Mouse (Mus musculus): Measurements from ENCODE around the gene Ap3m1. TPM values are rescaled to one million over a fixed set of nuclear protein-coding genes. Genes with fewer than 3 reads are reported as not detected.

Gene Ap3m1
- total and polyA plus RNA-seq, 3 experiments, result 26.6 to 69.4 (median 51.6) TPM

- Histone ChIP-seq H3K36me3 (ENCODE audit: control insufficient read depth, insufficient read depth, low read length) (peaks cover 8% of the 10 kb centered on the region), H3K4me1 (ENCODE audit: control insufficient read depth, insufficient read depth, low read length) (peaks cover 2% of the 10 kb centered on the region), H3K9ac (ENCODE audit: low read depth, low read length) (no peak overlapping the region), H3K27ac (no peak overlapping the region), H3K27me3 (ENCODE audit: control insufficient read depth, insufficient read depth, low read length) (no peaks in the 10 kb centered on the region), H3K79me2 (replicated peaks; ENCODE audit: control insufficient read depth, insufficient read depth, low read length) (peaks cover 1% of the 10 kb centered on the region; the same call in 1 of the 2 replicates), H3K4me3 (no peak overlapping the region)
- intact Hi-C loops (cut with DNase I), result no loop called here
- DNase-seq, result no peak
- WGBS, result 92% methylated on average over 2 of the region's 2 CpGs
- TF ChIP-seq POLR2A (IDR thresholded peaks at IDR 0.05; ENCODE audit: insufficient read depth, low read depth, low read length) (no peak), CTCF (IDR thresholded peaks at IDR 0.05) (no peak), EP300 (IDR thresholded peaks at IDR 0.05; ENCODE audit: insufficient read depth, low read depth, low read length) (no peak)
Measured at GRCm38 (mm10) chr14:20995497-20995896, 56.8 kb downstream of the Ap3m1 start.

GRCm38 (mm10) chr14:20994475-20994874, 57.8 kb downstream of the Ap3m1 start:
- Histone ChIP-seq H3K36me3 (ENCODE audit: control insufficient read depth, insufficient read depth, low read length) (peaks cover 8% of the 10 kb centered on the region), H3K27ac (no peak overlapping the region), H3K4me1 (ENCODE audit: control insufficient read depth, insufficient read depth, low read length) (peaks cover 2% of the 10 kb centered on the region), H3K4me3 (no peak overlapping the region), H3K27me3 (ENCODE audit: control insufficient read depth, insufficient read depth, low read length) (no peaks in the 10 kb centered on the region), H3K9ac (ENCODE audit: low read depth, low read length) (no peak overlapping the region), H3K79me2 (replicated peaks; ENCODE audit: control insufficient read depth, insufficient read depth, low read length) (peaks cover 1% of the 10 kb centered on the region; the same call in 1 of the 2 replicates)
- WGBS, result 30% methylated on average over 3 of the region's 3 CpGs
- intact Hi-C loops (cut with DNase I), result no loop called here
- TF ChIP-seq POLR2A (IDR thresholded peaks at IDR 0.05; ENCODE audit: insufficient read depth, low read depth, low read length), result no peak
- peak; percentile 14; the same call in 1 of the 2 replicates for TF ChIP-seq CTCF (IDR thresholded peaks at IDR 0.05)
- TF ChIP-seq EP300 (IDR thresholded peaks at IDR 0.05; ENCODE audit: insufficient read depth, low read depth, low read length), result no peak
- DNase-seq, result no peak

GRCm38 (mm10) chr14:20993067-20993691, 59.1 kb downstream of the Ap3m1 start:
- intact Hi-C loops (cut with DNase I), result loop anchor here (2.0 kb wide), 3 partner anchors 62 to 188 kb away; no protein-coding TSS in a partner anchor
- no peak overlapping the region for H3K4me3 ChIP-seq
- no peaks in the 10 kb centered on the region for H3K27me3 ChIP-seq (ENCODE audit: control insufficient read depth, insufficient read depth, low read length)
- no peak overlapping the region for H3K27ac ChIP-seq
- 48% methylated on average over 3 of the region's 3 CpGs for WGBS
- peaks cover 1% of the 10 kb centered on the region; the same call in 1 of the 2 replicates for H3K79me2 ChIP-seq (replicated peaks; ENCODE audit: control insufficient read depth, insufficient read depth, low read length)
- peak; percentile 34 to 44 for DNase-seq
- peaks cover 2% of the 10 kb centered on the region for H3K4me1 ChIP-seq (ENCODE audit: control insufficient read depth, insufficient read depth, low read length)
- no peak overlapping the region for H3K9ac ChIP-seq (ENCODE audit: low read depth, low read length)
- H3K36me3 ChIP-seq (ENCODE audit: control insufficient read depth, insufficient read depth, low read length), result peaks cover 8% of the 10 kb centered on the region
- TF ChIP-seq CTCF (IDR thresholded peaks at IDR 0.05) (peak; percentile 93), EP300 (IDR thresholded peaks at IDR 0.05; ENCODE audit: insufficient read depth, low read depth, low read length) (no peak)

GRCm38 (mm10) chr14:20991492-20991891, 60.8 kb downstream of the Ap3m1 start:
- intact Hi-C loops (cut with DNase I), result no loop called here
- peaks cover 6% of the 10 kb centered on the region for H3K36me3 ChIP-seq (ENCODE audit: control insufficient read depth, insufficient read depth, low read length)
- TF ChIP-seq POLR2A (IDR thresholded peaks at IDR 0.05; ENCODE audit: insufficient read depth, low read depth, low read length) (no peak), EP300 (IDR thresholded peaks at IDR 0.05; ENCODE audit: insufficient read depth, low read depth, low read length) (no peak), CTCF (IDR thresholded peaks at IDR 0.05) (no peak)

DNA sequence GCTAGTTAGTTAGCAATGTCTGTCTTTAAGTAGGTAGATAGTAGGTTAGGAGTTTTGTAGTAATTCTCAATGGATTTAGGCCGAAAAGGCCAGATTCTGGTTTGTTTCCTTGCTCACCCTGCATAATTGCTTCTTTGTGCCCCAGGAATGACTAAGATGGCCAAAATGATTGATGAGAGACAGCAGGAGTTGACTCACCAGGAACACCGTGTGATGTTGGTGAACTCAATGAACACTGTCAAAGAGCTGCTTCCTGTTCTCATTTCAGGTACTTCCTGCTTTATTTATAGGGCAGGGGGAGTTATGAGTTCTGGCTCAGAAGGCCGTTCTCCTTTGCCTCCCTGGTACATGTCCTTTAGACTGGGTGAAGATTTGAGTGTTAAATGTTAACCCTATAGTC, 66.8 kb downstream of the Ap3m1 start:
- peaks cover 1% of the 10 kb centered on the region for H3K79me2 ChIP-seq (replicated peaks; ENCODE audit: control insufficient read depth, insufficient read depth, low read length)
- intact Hi-C loops (cut with DNase I), result no loop called here
- WGBS, result 33% methylated on average over 3 of the region's 3 CpGs
- peaks cover 5% of the 10 kb centered on the region for H3K4me1 ChIP-seq (ENCODE audit: control insufficient read depth, insufficient read depth, low read length)
- no peak overlapping the region for H3K9ac ChIP-seq (ENCODE audit: low read depth, low read length)
- H3K4me3 ChIP-seq, result no peak overlapping the region
- no peak overlapping the region for H3K27ac ChIP-seq
- no peak for TF ChIP-seq CTCF (IDR thresholded peaks at IDR 0.05)
- no peak for TF ChIP-seq EP300 (IDR thresholded peaks at IDR 0.05; ENCODE audit: insufficient read depth, low read depth, low read length)
- TF ChIP-seq POLR2A (IDR thresholded peaks at IDR 0.05; ENCODE audit: insufficient read depth, low read depth, low read length), result no peak
- H3K36me3 ChIP-seq (ENCODE audit: control insufficient read depth, insufficient read depth, low read length), result peaks cover 24% of the 10 kb centered on the region
- no peaks in the 10 kb centered on the region for H3K27me3 ChIP-seq (ENCODE audit: control insufficient read depth, insufficient read depth, low read length)
- DNase-seq, result no peak

More at GRCm38 (mm10) chr14:20991492-20991891, 60.8 kb downstream of the Ap3m1 start:
- Histone ChIP-seq H3K4me3 (no peak overlapping the region), H3K27ac (no peak overlapping the region), H3K79me2 (replicated peaks; ENCODE audit: control insufficient read depth, insufficient read depth, low read length) (peaks cover 1% of the 10 kb centered on the region; the same call in 1 of the 2 replicates), H3K9ac (ENCODE audit: low read depth, low read length) (no peak overlapping the region), H3K4me1 (ENCODE audit: control insufficient read depth, insufficient read depth, low read length) (peaks cover 1% of the 10 kb centered on the region), H3K27me3 (ENCODE audit: control insufficient read depth, insufficient read depth, low read length) (no peaks in the 10 kb centered on the region)
- DNase-seq, result no peak
- WGBS, result 83% methylated on average over 1 of the region's 1 CpGs

DNA sequence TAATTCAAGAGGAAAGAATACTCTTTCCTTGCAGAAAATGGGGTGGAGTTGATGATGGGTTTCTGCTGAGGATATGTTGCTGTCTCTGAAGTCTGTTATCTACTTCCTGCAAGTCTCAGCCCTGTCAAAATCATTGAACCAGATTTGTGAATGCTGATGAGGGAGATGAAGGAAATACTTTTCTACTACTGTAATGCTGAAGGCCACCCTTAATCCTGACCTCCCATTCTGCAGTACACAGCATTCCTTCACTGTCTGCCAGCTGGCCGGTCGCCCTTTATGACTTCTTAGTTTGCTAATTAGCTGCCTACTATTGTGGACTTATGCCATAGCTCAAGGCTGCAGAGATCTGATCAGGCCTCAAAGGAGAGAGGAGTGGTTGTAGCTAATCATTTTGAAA, 68.5 kb downstream of the Ap3m1 start:
- no peak overlapping the region for H3K9ac ChIP-seq (ENCODE audit: low read depth, low read length)
- H3K4me3 ChIP-seq, result no peak overlapping the region
- no peaks in the 10 kb centered on the region for H3K27me3 ChIP-seq (ENCODE audit: control insufficient read depth, insufficient read depth, low read length)
- peak overlapping the region; percentile 27; the same call in 1 of the 2 replicates for H3K27ac ChIP-seq
- 8% methylated on average over 2 of the region's 2 CpGs for WGBS
- H3K36me3 ChIP-seq (ENCODE audit: control insufficient read depth, insufficient read depth, low read length), result peaks cover 24% of the 10 kb centered on the region
- H3K4me1 ChIP-seq (ENCODE audit: control insufficient read depth, insufficient read depth, low read length), result peaks cover 5% of the 10 kb centered on the region
- peaks cover 3% of the 10 kb centered on the region for H3K79me2 ChIP-seq (replicated peaks; ENCODE audit: control insufficient read depth, insufficient read depth, low read length)
- no peak for TF ChIP-seq CTCF (IDR thresholded peaks at IDR 0.05)
- 0 out of 2 replicates have a peak, but pooled peaks have one; percentile 51 for TF ChIP-seq EP300 (IDR thresholded peaks at IDR 0.05; ENCODE audit: insufficient read depth, low read depth, low read length)
- TF ChIP-seq POLR2A (IDR thresholded peaks at IDR 0.05; ENCODE audit: insufficient read depth, low read depth, low read length), result no peak
- peak; percentile 74 to 83 for DNase-seq
- intact Hi-C loops (cut with DNase I), result no loop called here

Other genes starting within 250 kb of the Ap3m1 start
- 1 to 10 TPM; 3.4 to 6.2 TPM for gene Plau, start 215.8 kb downstream of the Ap3m1 start, total RNA-seq (2021)
- gene Plau, start 215.8 kb downstream of the Ap3m1 start, polyA plus RNA-seq (2012; rRNA removed), result 1.8 and 3.5 TPM in 2 replicates
- 100 to 1,000 TPM; 102 to 103 TPM for gene Vcl, start 123.1 kb downstream of the Ap3m1 start, total RNA-seq (2021)
- gene Vcl, start 123.1 kb downstream of the Ap3m1 start, polyA plus RNA-seq (2012; rRNA removed), result 62.4 and 117 TPM in 2 replicates
- gene Adk, start 66 bp upstream of the Ap3m1 start, total RNA-seq (2021), result 100 to 1,000 TPM; 212 to 253 TPM
- 104 and 160 TPM in 2 replicates for gene Adk, start 66 bp upstream of the Ap3m1 start, polyA plus RNA-seq (2012; rRNA removed)

All from heart, adult 2 months (tissue).